In genomic region chr10:52022413-52023212, GRCm38 (mm10) we compare ENCODE assay signal across 8 mouse cellular contexts. TPM values are rescaled to one million over a fixed set of nuclear protein-coding genes. Genes with fewer than 3 reads are reported as not detected.
A peak's percentile ranks its signal among the peaks of the same experiment; 100 is the strongest.
DNase-seq lines count a peak whose midpoint lies in the region; ATAC-seq and TF ChIP-seq lines count a peak whose summit lies in the region.

Gene Vgll2, plus strand, starts transcription at chr10:52022502.

- peak; percentile 78 for DNase-seq in lung, embryonic 14.5 days
- DNase-seq in lung, postnatal 25 days (ENCODE audit: low spot score): no peak
- DNase-seq in embryonic facial prominence, embryonic 14.5 days (ENCODE audit: low spot score): peak; percentile 68
- peak; percentile 75 for DNase-seq in hindbrain, embryonic 10.5 days (ENCODE audit: low spot score)
- DNase-seq in limb, embryonic 11.5 days (ENCODE audit: low spot score): peak; percentile 71
- DNase-seq in midbrain, postnatal 0 days (ENCODE audit: low spot score): peak; percentile 50
- DNase-seq in MN1 (ENCODE audit: low spot score): no peak
- DNase-seq in spleen, adult 12 weeks (ENCODE audit: low spot score): no peak

- ATAC-seq in lung, embryonic 14.5 days (ENCODE audit: insufficient read depth): peak; percentile 85
- ATAC-seq in embryonic facial prominence, embryonic 14.5 days (ENCODE audit: low read depth): peak; percentile 84
- peak; percentile 69 for ATAC-seq in limb, embryonic 11.5 days (ENCODE audit: insufficient number of reproducible peaks, low FRiP score, low TSS enrichment, low read depth)
- ATAC-seq in midbrain, postnatal 0 days (ENCODE audit: low FRiP score): peak; percentile 61

- no peaks in the 10 kb centered on the region for H3K4me1 ChIP-seq in lung, embryonic 14.5 days (ENCODE audit: insufficient read depth)
- peaks cover 11% of the 10 kb centered on the region for H3K4me1 ChIP-seq in embryonic facial prominence, embryonic 14.5 days (ENCODE audit: control insufficient read depth, insufficient read depth, low read length)
- H3K4me1 ChIP-seq in hindbrain, embryonic 10.5 days (replicated peaks): peaks cover 30% of the 10 kb centered on the region
- no peaks in the 10 kb centered on the region for H3K4me1 ChIP-seq in limb, embryonic 11.5 days (ENCODE audit: control insufficient read depth, insufficient read depth, low read length)
- H3K4me1 ChIP-seq in midbrain, postnatal 0 days (ENCODE audit: insufficient read depth, low read length): peaks cover 8% of the 10 kb centered on the region

- 0 out of 2 replicates have a peak within 1 kb of the TSS, but pooled peaks have one; percentile 20 for H3K9ac ChIP-seq in lung, embryonic 14.5 days
- H3K9ac ChIP-seq in embryonic facial prominence, embryonic 14.5 days (ENCODE audit: low read depth, low read length): peak within 1 kb of the TSS; percentile 38
- no peak within 1 kb of the TSS for H3K9ac ChIP-seq in limb, embryonic 11.5 days (ENCODE audit: low read length)
- H3K9ac ChIP-seq in midbrain, postnatal 0 days (replicated peaks; ENCODE audit: low read length, poor library complexity, severe bottlenecking): no peak within 1 kb of the TSS

- H3K9me3 ChIP-seq in lung, embryonic 14.5 days (ENCODE audit: low read depth, low read length): no peaks in the 10 kb centered on the region
- H3K9me3 ChIP-seq in embryonic facial prominence, embryonic 14.5 days (ENCODE audit: control insufficient read depth, low read length): no peaks in the 10 kb centered on the region
- no peaks in the 10 kb centered on the region for H3K9me3 ChIP-seq in hindbrain, embryonic 10.5 days
- H3K9me3 ChIP-seq in limb, embryonic 11.5 days (ENCODE audit: control insufficient read depth, low read length): no peaks in the 10 kb centered on the region
- no peaks in the 10 kb centered on the region for H3K9me3 ChIP-seq in midbrain, postnatal 0 days (ENCODE audit: low read length)

- H3K4me3 ChIP-seq in lung, embryonic 14.5 days (ENCODE audit: low read depth, low read length): peak within 1 kb of the TSS; percentile 43
- H3K4me3 ChIP-seq in embryonic facial prominence, embryonic 14.5 days (ENCODE audit: low read depth, low read length): peak within 1 kb of the TSS; percentile 52
- peak within 1 kb of the TSS; percentile 59 for H3K4me3 ChIP-seq in hindbrain, embryonic 10.5 days
- H3K4me3 ChIP-seq in limb, embryonic 11.5 days (ENCODE audit: low read depth, low read length): peak within 1 kb of the TSS; percentile 36
- H3K4me3 ChIP-seq in midbrain, postnatal 0 days (ENCODE audit: low read depth, low read length): peak within 1 kb of the TSS; percentile 45

- no peaks in the 10 kb centered on the region for H3K36me3 ChIP-seq in lung, embryonic 14.5 days (ENCODE audit: insufficient read depth)
- H3K36me3 ChIP-seq in embryonic facial prominence, embryonic 14.5 days (ENCODE audit: control insufficient read depth, insufficient read depth, low read length): no peaks in the 10 kb centered on the region
- no peaks in the 10 kb centered on the region for H3K36me3 ChIP-seq in hindbrain, embryonic 10.5 days
- no peaks in the 10 kb centered on the region for H3K36me3 ChIP-seq in limb, embryonic 11.5 days (ENCODE audit: control insufficient read depth, insufficient read depth, low read length)
- no peaks in the 10 kb centered on the region for H3K36me3 ChIP-seq in midbrain, postnatal 0 days (ENCODE audit: insufficient read depth, low read length)

- no peak within 1 kb of the TSS for H3K27ac ChIP-seq in lung, embryonic 14.5 days (ENCODE audit: low read depth)
- H3K27ac ChIP-seq in embryonic facial prominence, embryonic 14.5 days (replicated peaks; ENCODE audit: low read depth, low read length): no peak within 1 kb of the TSS
- H3K27ac ChIP-seq in hindbrain, embryonic 10.5 days: peak within 1 kb of the TSS; percentile 45
- no peak within 1 kb of the TSS for H3K27ac ChIP-seq in limb, embryonic 11.5 days (replicated peaks; ENCODE audit: low read depth, low read length)
- no peak within 1 kb of the TSS for H3K27ac ChIP-seq in midbrain, postnatal 0 days (ENCODE audit: low read depth, low read length)

- TF ChIP-seq CTCF in lung, embryonic 14.5 days (IDR thresholded peaks at IDR 0.05; ENCODE audit: low read depth): no peak
- no peak for TF ChIP-seq CTCF in midbrain, postnatal 0 days (IDR thresholded peaks at IDR 0.05)

- H3K27me3 ChIP-seq in lung, embryonic 14.5 days (ENCODE audit: insufficient read depth, low read length): peaks cover 77% of the 10 kb centered on the region
- peaks cover 87% of the 10 kb centered on the region for H3K27me3 ChIP-seq in embryonic facial prominence, embryonic 14.5 days (replicated peaks; ENCODE audit: control insufficient read depth, insufficient read depth, low read length)
- H3K27me3 ChIP-seq in hindbrain, embryonic 10.5 days (ENCODE audit: insufficient read depth, poor library complexity, severe bottlenecking): peaks cover 94% of the 10 kb centered on the region
- peaks cover 69% of the 10 kb centered on the region for H3K27me3 ChIP-seq in limb, embryonic 11.5 days (ENCODE audit: control insufficient read depth, insufficient read depth, low read length)
- H3K27me3 ChIP-seq in midbrain, postnatal 0 days (ENCODE audit: insufficient read depth, low read length): peaks cover 71% of the 10 kb centered on the region

- H3K4me2 ChIP-seq in lung, embryonic 14.5 days: peak within 1 kb of the TSS; percentile 85
- H3K4me2 ChIP-seq in embryonic facial prominence, embryonic 14.5 days (ENCODE audit: low read depth, low read length): peak within 1 kb of the TSS; percentile 93
- H3K4me2 ChIP-seq in limb, embryonic 11.5 days (ENCODE audit: low read depth, severe bottlenecking): peak within 1 kb of the TSS; percentile 84
- H3K4me2 ChIP-seq in midbrain, postnatal 0 days (ENCODE audit: low read depth, low read length, poor library complexity, severe bottlenecking): peak within 1 kb of the TSS; percentile 95

- under 1% methylated on average over 55 of the region's 60 CpGs for WGBS in lung, embryonic 14.5 days
- WGBS in embryonic facial prominence, embryonic 14.5 days: under 1% methylated on average over 37 of the region's 60 CpGs
- under 1% methylated on average over 60 of the region's 60 CpGs for WGBS in hindbrain, embryonic 10.5 days
- WGBS in limb, embryonic 11.5 days: under 1% methylated on average over 54 of the region's 60 CpGs
- WGBS in midbrain, postnatal 0 days: under 1% methylated on average over 58 of the region's 60 CpGs

RNA-seq across cellular contexts. Expression of gene Vgll2, which starts in this region (rescaled TPM):
- not detected in 2 replicates for polyA plus RNA-seq in lung, embryonic 14.5 days (2014; fragmentation: Nextera tagmentation; extraction: Ambion mirVana)
- 53.2 and 53.3 TPM in 2 replicates for polyA plus RNA-seq in embryonic facial prominence, embryonic 14.5 days (2014; fragmentation: Nextera tagmentation; extraction: Ambion mirVana)
- polyA plus RNA-seq in hindbrain, embryonic 10.5 days (2016; fragmentation: Nextera tagmentation; extraction: Ambion mirVana): 1.4 and 1.6 TPM in 2 replicates
- 7.9 and 10.9 TPM in 2 replicates for polyA plus RNA-seq in limb, embryonic 11.5 days (2014; fragmentation: Nextera tagmentation; extraction: Ambion mirVana)
- total RNA-seq in midbrain, postnatal 0 days (2014; rRNA removed): not detected in 2 replicates
- polyA plus RNA-seq in midbrain, postnatal 0 days (2015; fragmentation: Nextera tagmentation; extraction: Ambion mirVana): 3.4 and 3.7 TPM in 2 replicates

Comparison
In these comparisons a context has a peak if more than half of its experiments do, and no peak if none do; other contexts are left out.
1. Peak in DNase-seq, ATAC-seq, H3K4me3 ChIP-seq, H3K9ac ChIP-seq and H3K4me2 ChIP-seq in lung, embryonic 14.5 days; RNA of the gene not detected or under 1 TPM.
2. DNase-seq: peak in embryonic facial prominence, embryonic 14.5 days (single experiment), hindbrain, embryonic 10.5 days (single experiment), limb, embryonic 11.5 days (single experiment) and midbrain, postnatal 0 days (single experiment); none in lung, postnatal 25 days (single experiment), MN1 (single experiment) and spleen, adult 12 weeks (single experiment).
3. Peak in every context shown above with its lines, with median percentiles within 50 percentile points of each other: ATAC-seq, H3K4me2 ChIP-seq and H3K4me3 ChIP-seq.